Mouse (Mus musculus) embryonic facial prominence, embryonic 15.5 days (tissue): ENCODE data around the gene Tent5b. TPM values are rescaled to one million over a fixed set of nuclear protein-coding genes. Genes with fewer than 3 reads are reported as not detected.

Experiments used
- ATAC-seq: fragments of 200-750 bp; cut with Nextera tagmentation; 2 replicates; pipeline ENCODE4 v1.8.0; 2017; ENCODE audit warnings: low read depth, moderate TSS enrichment; ENCODE audit not compliant: insufficient number of reproducible peaks, low FRiP score, low TSS enrichment
- H3K27ac ChIP-seq: fragments of 300-500 bp; sonication (generic); replicated peaks from 2 replicates; pipeline ENCODE4 v1.5.1; 2015; ENCODE audit warnings: mild to moderate bottlenecking, inconsistent platforms
- H3K27me3 ChIP-seq: fragments of 300-500 bp; sonication (generic); 2 replicates; pipeline ENCODE4 v1.6.1; 2015; ENCODE audit warnings: inconsistent platforms
- H3K36me3 ChIP-seq: fragments of 300-500 bp; sonication (generic); 2 replicates; pipeline ENCODE4 v1.6.1; 2015; ENCODE audit warnings: mild to moderate bottlenecking, inconsistent platforms
- H3K4me1 ChIP-seq: fragments of 300-500 bp; sonication (generic); 2 replicates; pipeline ENCODE4 v1.6.1; 2015; ENCODE audit warnings: inconsistent platforms
- H3K4me2 ChIP-seq: fragments of 300-500 bp; sonication (generic); replicated peaks from 2 replicates; pipeline ENCODE4 v1.6.1; 2015; ENCODE audit warnings: mild to moderate bottlenecking, inconsistent platforms
- H3K4me3 ChIP-seq: fragments of 300-500 bp; sonication (generic); replicated peaks from 2 replicates; pipeline ENCODE4 v1.5.1; 2015; ENCODE audit warnings: mild to moderate bottlenecking, inconsistent platforms
- H3K9ac ChIP-seq: fragments of 300-500 bp; sonication (generic); 2 replicates; pipeline ENCODE4 v1.6.1; 2015; ENCODE audit warnings: inconsistent platforms
- H3K9me3 ChIP-seq: fragments of 300-500 bp; sonication (generic); replicated peaks from 2 replicates; pipeline ENCODE4 v1.6.1; 2016; ENCODE audit warnings: inconsistent platforms
- WGBS: fragments of 180-500 bp; shearing (Covaris S2); methylation state at CpG from one replicate; pipeline ENCODE4 v1.1.7; 2015; 5-methylcytosine and 5-hydroxymethylcytosine counted together
- polyA plus RNA-seq: library from polyadenylated mRNA; unstranded; fragments of >200 nt; fragmentation: Nextera tagmentation; extraction: Ambion mirVana; gene quantifications from 2 replicates; pipeline ENCODE4 v1.2.1, GENCODE M21; 2015

Tent5b gene
- polyA plus RNA-seq, 1 experiment from 2014 or later: 11.2 TPM

DNA sequence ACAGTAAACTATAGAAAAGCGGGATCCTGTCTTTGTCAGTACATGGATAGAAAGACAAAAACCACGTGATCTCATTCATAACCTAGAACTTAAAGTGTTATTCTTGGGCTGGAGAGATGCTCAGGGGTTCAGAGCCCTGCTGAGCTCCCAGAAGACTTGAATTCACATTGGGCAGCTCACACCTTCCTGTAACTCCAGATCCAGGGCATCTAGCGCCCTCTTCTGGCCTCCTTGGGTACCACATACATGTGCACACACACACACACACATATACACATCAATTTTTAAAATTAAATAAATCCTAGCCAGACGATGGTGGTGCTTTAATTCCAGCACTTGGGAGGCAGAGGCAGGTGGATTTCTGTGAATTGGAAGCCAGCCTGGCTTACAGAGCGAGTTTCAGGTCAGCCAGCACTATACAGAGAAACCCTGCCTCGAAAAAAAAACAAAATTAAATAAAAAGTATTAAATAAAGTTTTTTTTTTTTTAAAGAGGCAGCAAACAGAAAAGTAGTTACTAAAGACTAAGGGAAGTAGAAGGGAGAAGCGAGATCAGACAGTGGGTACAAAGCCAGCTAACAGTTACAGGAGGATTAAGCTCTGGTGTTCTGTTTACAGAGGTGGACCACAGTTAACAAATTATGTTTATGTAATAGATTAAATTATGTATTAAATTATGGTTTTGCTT, 8.7 kb upstream of the Tent5b start:
- H3K4me2 ChIP-seq: no peak overlapping the region
- H3K9ac ChIP-seq: no peak overlapping the region
- no peak overlapping the region for H3K27ac ChIP-seq
- no peaks in the 10 kb centered on the region for H3K36me3 ChIP-seq
- H3K4me1 ChIP-seq: peaks cover 13% of the 10 kb centered on the region
- 75% methylated on average over 7 of the region's 7 CpGs for WGBS
- H3K27me3 ChIP-seq: peaks cover 11% of the 10 kb centered on the region; the same call in 1 of the 2 replicates
- no peak for ATAC-seq
- H3K9me3 ChIP-seq: peaks cover 4% of the 10 kb centered on the region; the same call in 1 of the 2 replicates
- H3K4me3 ChIP-seq: no peak overlapping the region

DNA sequence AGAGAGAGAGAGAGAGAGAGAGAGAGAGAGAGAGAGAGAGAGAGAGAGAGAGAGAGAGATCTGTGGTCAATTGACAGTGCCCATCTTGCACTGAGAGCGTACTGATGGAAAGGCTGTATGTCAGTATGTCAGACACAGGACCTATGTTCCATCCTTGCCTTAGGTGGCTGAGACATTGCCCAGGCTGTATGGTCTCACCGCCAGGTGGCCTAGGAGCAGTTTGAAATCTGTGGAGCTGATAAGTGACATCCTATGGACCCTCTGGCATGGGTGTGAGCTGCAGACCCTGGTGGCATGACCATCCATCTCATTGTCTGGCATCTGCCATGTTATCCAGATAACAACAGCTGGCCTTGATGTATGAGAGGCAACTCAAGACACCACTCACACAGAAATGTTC, 6.1 kb upstream of the Tent5b start:
- peaks cover 7% of the 10 kb centered on the region; the same call in 1 of the 2 replicates for H3K4me1 ChIP-seq
- H3K4me2 ChIP-seq: no peak overlapping the region
- no peaks in the 10 kb centered on the region for H3K36me3 ChIP-seq
- WGBS: 45% methylated on average over 2 of the region's 2 CpGs
- no peak overlapping the region for H3K4me3 ChIP-seq
- ATAC-seq: no peak
- peaks cover 4% of the 10 kb centered on the region; the same call in 1 of the 2 replicates for H3K9me3 ChIP-seq
- no peak overlapping the region for H3K27ac ChIP-seq
- peaks cover 27% of the 10 kb centered on the region for H3K27me3 ChIP-seq
- no peak overlapping the region for H3K9ac ChIP-seq

DNA sequence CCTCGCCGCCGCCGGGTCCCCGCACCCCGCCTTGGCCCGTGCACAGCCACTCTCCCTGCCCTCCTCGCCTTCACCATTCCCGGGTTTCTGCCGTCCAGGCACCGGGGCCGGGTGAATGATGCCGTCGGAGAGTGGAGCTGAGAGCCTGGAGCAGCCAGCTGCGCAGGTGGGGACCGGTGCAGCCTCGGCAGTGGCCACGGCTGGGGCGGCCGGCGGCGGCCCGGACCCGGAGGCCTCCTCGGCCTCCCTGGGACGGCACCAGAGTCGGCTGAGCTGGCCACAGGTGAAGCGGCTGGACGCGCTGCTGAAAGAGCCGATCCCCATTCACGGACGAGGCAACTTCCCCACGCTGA, 229 bp downstream of the Tent5b start:
- Histone ChIP-seq H3K9ac (peak overlapping the region; percentile 16), H3K27ac (no peak overlapping the region), H3K9me3 (no peaks in the 10 kb centered on the region), H3K27me3 (peaks cover 30% of the 10 kb centered on the region), H3K4me1 (peaks cover 24% of the 10 kb centered on the region), H3K4me2 (peak overlapping the region; percentile 61), H3K4me3 (peak overlapping the region; percentile 45), H3K36me3 (no peaks in the 10 kb centered on the region)
- 3% methylated on average over 34 of the region's 34 CpGs for WGBS
- peak; percentile 21 for ATAC-seq

DNA sequence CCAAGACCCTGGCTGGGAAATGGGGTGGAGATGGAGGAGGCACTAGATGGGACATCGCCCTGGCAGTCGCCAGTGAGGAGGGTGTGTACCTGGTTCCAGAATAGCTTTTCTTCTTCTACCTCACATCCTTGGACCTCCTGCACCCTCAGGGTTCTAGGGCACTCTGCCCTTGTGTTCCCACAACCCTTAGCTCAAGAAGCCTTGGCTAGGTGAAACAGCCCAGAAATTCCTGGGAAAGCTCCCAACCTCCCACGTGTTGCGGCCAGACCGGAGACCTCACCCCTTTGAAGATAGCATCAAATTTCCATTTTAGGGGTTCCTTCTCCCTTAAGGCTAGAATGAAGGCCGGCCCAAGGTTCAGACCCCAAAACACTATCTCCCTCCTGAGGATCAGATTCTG, 822 bp downstream of the Tent5b start:
- Histone ChIP-seq H3K9ac (no peak overlapping the region), H3K27me3 (peaks cover 30% of the 10 kb centered on the region), H3K4me1 (peaks cover 24% of the 10 kb centered on the region), H3K36me3 (no peaks in the 10 kb centered on the region), H3K4me2 (peak overlapping the region; percentile 61), H3K9me3 (no peaks in the 10 kb centered on the region), H3K4me3 (peak overlapping the region; percentile 45), H3K27ac (no peak overlapping the region)
- ATAC-seq: no peak
- 30% methylated on average over 6 of the region's 6 CpGs for WGBS

DNA sequence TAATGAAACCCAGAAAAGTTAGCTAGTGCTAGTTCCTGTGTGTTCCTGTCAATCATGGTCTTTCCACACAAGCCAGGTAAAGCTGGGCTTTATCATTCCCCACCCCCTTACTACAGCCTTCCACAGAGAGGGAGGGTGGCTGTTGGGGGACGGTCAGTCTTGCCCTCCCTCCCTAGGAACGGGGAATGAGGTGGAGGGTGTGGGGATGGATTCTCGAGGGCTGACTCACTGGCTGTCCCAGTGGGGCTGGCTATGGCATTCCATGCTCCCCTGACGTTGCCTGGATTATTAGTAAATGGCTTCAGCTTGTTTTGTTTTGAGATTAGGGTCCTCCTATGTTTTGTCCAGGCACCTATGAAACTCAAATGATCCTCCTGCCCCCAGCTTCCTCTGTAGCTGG, 1.6 kb downstream of the Tent5b start:
- peaks cover 24% of the 10 kb centered on the region for H3K4me1 ChIP-seq
- H3K36me3 ChIP-seq: no peaks in the 10 kb centered on the region
- no peak for ATAC-seq
- no peak overlapping the region for H3K4me2 ChIP-seq
- H3K27ac ChIP-seq: no peak overlapping the region
- H3K9me3 ChIP-seq: no peaks in the 10 kb centered on the region
- no peak overlapping the region for H3K4me3 ChIP-seq
- peaks cover 30% of the 10 kb centered on the region for H3K27me3 ChIP-seq
- no peak overlapping the region for H3K9ac ChIP-seq
- WGBS: 17% methylated on average over 4 of the region's 4 CpGs

DNA sequence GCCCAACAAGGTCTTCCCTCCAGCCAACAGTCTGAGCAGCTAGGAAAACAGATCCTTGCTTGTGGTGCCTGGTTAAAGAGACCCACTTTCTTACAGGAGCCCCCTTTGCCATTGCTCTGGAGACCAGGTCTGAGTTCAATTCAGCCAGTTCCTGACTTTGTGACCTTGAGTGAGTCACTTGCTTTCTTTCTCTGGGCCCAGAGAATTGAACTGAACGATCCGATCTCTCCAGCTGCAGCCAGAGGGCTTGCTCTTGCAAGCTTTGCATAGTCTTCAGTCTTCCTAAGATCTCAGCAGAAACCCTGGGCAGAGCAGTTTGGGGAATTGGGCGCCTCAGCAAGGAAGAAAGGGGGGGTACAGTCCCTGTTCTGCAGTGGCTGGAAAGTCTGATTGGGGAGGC, 2.5 kb downstream of the Tent5b start:
- H3K36me3 ChIP-seq: no peaks in the 10 kb centered on the region
- H3K4me2 ChIP-seq: no peak overlapping the region
- ATAC-seq: no peak
- H3K4me3 ChIP-seq: no peak overlapping the region
- H3K9ac ChIP-seq: no peak overlapping the region
- peaks cover 24% of the 10 kb centered on the region for H3K4me1 ChIP-seq
- H3K9me3 ChIP-seq: no peaks in the 10 kb centered on the region
- H3K27me3 ChIP-seq: peaks cover 23% of the 10 kb centered on the region
- 73% methylated on average over 3 of the region's 3 CpGs for WGBS
- no peak overlapping the region for H3K27ac ChIP-seq

DNA sequence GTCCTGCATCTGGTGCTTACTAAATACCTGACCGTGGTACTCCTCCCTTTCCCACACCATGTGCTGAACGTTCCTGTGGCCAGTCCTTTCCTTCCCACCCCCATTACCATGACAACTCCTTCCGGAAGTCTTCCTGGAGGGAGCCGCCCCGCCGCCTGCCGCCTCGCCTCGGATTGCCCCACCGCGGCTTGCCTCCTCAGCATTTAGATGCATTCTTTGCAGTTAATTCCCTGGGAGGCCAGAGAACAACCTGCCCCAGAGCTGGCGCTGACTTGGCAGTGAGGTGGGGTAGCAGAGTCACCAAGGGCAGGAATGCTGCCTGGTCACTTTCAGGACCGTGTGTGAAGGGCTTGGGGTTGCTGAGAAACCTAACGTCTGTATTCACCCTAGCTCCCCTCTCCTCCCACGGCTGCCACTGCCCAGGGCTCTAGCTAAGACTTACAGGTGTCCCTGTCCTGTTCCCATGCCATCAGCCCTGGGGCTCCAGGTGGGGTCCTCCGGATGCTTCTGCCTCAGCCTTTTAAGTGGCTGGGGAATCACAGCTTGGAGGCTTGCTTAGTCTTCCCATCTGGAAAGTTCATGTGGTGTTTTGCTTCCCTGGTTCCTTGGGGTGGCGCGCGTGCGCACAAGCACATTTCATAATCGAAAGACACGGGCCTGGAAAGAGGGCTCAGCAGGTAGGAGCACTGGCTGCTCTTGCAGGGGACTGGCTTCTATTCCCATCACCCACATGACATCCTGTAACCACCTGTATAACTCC, 4.5 kb downstream of the Tent5b start:
- 9% methylated on average over 22 of the region's 22 CpGs for WGBS
- H3K27ac ChIP-seq: peak overlapping the region; percentile 34
- no peak overlapping the region for H3K9ac ChIP-seq

DNA sequence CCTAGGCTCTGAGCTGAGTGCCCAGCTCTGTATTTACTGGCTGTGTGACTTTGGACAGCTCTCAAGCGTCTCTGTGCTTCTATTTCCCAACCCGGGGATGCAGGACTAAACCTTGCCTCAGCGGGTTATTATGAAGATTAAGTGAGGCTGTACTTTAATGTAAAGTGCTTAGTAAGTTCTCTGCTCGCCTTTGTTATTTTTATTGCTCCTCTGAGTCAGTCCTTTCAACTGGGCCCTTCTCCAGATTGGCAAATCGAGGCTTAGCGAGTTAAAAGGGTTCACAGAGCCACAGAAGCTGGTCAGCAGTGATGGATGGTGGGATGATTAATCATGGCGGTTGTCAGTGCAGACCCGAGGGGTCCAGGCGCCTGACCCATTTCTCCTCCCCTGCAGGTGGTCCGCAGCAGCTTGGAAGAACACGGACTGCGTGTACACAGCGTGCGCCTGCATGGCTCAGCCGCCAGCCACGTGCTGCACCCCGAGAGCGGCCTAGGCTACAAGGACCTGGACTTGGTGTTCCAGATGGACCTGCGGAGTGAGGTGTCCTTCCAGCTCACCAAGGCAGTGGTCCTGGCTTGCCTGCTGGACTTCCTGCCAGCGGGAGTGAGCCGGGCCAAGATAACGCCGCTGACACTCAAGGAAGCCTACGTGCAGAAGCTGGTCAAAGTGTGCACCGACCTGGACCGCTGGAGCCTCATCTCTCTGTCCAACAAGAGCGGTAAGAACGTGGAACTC, 5.9 kb downstream of the Tent5b start:
- no peak for ATAC-seq
- no peak overlapping the region for H3K4me2 ChIP-seq
- 90% methylated on average over 28 of the region's 28 CpGs for WGBS

More for the DNA sequence above, 4.5 kb downstream of the Tent5b start:
- H3K27me3 ChIP-seq: peaks cover 15% of the 10 kb centered on the region
- H3K4me1 ChIP-seq: peaks cover 24% of the 10 kb centered on the region
- H3K4me2 ChIP-seq: peak overlapping the region; percentile 37
- H3K9me3 ChIP-seq: no peaks in the 10 kb centered on the region
- H3K36me3 ChIP-seq: no peaks in the 10 kb centered on the region
- ATAC-seq: no peak
- H3K4me3 ChIP-seq: peak overlapping the region; percentile 15; the same call in 1 of the 2 replicates

DNA sequence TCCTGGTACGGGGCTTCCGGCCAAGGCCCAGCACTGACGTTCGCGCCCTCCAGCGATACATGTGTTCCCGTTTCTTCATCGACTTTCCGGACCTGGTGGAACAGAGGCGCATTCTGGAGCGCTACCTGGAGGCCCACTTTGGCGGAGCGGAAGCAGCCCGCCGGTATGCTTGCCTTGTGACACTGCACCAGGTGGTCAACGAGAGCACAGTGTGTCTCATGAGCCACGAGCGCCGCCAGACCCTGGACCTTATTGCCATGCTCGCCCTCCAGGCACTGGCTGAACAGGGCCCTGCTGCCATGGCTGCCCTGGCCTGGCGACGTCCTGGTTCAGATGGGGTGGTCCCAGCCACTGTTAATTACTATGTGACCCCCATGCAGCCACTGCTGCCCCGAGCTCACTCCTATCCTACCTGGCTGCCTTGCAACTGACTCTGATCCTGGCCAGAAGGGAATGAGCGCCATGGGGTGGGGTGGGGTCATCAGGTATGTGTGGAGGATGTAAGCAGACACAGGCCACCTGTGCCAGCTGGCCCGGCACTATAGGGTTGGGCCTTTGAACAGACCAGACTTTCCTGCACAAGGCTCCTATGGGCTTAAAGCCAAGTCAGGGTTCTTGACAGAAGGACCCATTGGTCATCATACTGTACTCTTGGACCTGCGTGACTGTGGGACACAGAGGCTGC, 6.9 kb downstream of the Tent5b start:
- 93% methylated on average over 26 of the region's 26 CpGs for WGBS
- no peak overlapping the region for H3K4me3 ChIP-seq

More for the DNA sequence above, 5.9 kb downstream of the Tent5b start:
- Histone ChIP-seq H3K4me1 (peaks cover 14% of the 10 kb centered on the region), H3K36me3 (no peaks in the 10 kb centered on the region), H3K9me3 (no peaks in the 10 kb centered on the region), H3K4me3 (no peak overlapping the region), H3K27ac (no peak overlapping the region), H3K9ac (no peak overlapping the region), H3K27me3 (peaks cover 7% of the 10 kb centered on the region)

DNA sequence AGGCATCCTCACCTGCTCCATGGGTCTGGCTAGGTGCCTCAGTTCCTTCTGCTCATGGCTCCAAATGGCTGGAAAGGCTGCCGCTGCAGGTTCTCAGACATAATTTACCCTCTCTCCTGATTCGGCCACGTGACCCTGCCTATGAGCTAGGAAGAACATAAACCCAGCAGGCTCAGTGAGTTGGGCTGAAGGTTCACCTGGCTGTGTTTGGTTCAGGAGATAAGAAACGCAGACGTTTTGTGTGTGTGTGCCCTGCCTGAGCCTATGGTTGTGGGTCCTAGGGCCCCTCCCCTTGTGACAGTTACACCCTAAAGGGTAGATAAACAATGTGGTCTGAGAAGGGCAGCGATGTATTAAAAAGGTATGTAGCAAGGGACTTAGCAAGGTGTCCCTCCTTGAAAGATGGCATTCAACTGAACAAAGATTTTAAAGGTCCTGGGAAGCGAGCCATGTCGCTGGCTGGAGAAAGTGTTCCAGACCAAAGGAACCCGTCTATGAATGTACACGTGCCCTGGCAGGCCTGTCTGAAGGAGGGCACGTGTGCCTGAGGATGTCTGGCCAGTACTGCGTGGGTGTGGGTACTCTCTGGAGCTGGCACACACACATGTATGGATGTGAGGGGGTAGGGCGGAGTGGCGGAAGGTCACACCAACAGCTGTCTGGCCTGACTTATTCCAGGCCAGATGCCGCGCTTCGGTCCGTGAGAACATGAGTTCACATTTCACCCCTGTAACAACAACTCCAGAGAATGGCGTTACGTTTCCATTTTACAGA, 8.9 kb downstream of the Tent5b start:
- WGBS: 68% methylated on average over 20 of the region's 20 CpGs
- H3K4me2 ChIP-seq: no peak overlapping the region
- no peak for ATAC-seq
- H3K9me3 ChIP-seq: no peaks in the 10 kb centered on the region
- peaks cover 17% of the 10 kb centered on the region for H3K4me1 ChIP-seq
- no peaks in the 10 kb centered on the region for H3K36me3 ChIP-seq
- H3K9ac ChIP-seq: no peak overlapping the region
- H3K27ac ChIP-seq: no peak overlapping the region
- H3K4me3 ChIP-seq: no peak overlapping the region
- H3K27me3 ChIP-seq: no peaks in the 10 kb centered on the region

More for the DNA sequence above, 6.9 kb downstream of the Tent5b start:
- Histone ChIP-seq H3K27ac (no peak overlapping the region), H3K9ac (no peak overlapping the region), H3K9me3 (no peaks in the 10 kb centered on the region), H3K4me2 (no peak overlapping the region), H3K4me1 (peaks cover 16% of the 10 kb centered on the region), H3K36me3 (no peaks in the 10 kb centered on the region), H3K27me3 (no peaks in the 10 kb centered on the region; the same call in 1 of the 2 replicates)
- no peak for ATAC-seq
